Comparison of ENCODE assay signal across 7 mouse cellular contexts in the genomic region with DNA sequence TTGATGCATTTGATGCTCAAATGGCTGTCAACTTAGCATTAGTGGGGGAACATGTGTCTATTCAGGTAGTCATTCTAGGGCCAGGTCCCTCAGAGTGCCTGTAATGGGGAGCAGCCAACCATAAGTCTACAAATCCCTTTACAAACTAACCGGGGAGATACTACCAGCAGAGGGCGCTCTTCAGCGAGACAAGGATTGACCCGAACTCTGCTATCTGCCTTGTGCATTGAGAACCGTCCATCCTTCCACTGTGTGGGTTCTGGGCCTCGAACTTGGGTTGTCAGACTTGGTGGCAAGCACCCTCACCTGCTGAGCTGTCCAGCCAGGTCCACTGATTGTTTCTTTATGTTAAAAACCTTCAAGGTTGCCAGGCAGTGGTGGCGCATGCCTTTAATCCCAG. TPM values are rescaled to one million over a fixed set of nuclear protein-coding genes. Genes with fewer than 3 reads are reported as not detected.
DNase-seq lines count a peak whose midpoint lies in the region; ATAC-seq and TF ChIP-seq lines count a peak whose summit lies in the region.

No protein-coding gene starts in this region.

- no peaks in the 10 kb centered on the region for H3K36me3 ChIP-seq in lung, embryonic 16.5 days (ENCODE audit: control insufficient read depth, insufficient read depth, low read length)

- H3K9me3 ChIP-seq in lung, embryonic 16.5 days (ENCODE audit: control insufficient read depth, low read length): no peaks in the 10 kb centered on the region

- H3K4me3 ChIP-seq in lung, embryonic 16.5 days (ENCODE audit: low read length): no peak overlapping the region

- ATAC-seq in lung, embryonic 16.5 days (ENCODE audit: low read depth): peak; percentile 45; the same call in 1 of the 2 replicates

- H3K4me2 ChIP-seq in lung, embryonic 16.5 days (ENCODE audit: low read depth, low read length): no peak overlapping the region

- peak; percentile 78 for TF ChIP-seq CTCF in brain, embryonic 14.5 days (IDR thresholded peaks at IDR 0.05; ENCODE audit: borderline replicate concordance, extremely low read depth, insufficient read depth, insufficient read length)

- H3K27me3 ChIP-seq in lung, embryonic 16.5 days (ENCODE audit: control insufficient read depth, insufficient read depth, low read depth, low read length): no peaks in the 10 kb centered on the region

- TF ChIP-seq POLR2A in brain, embryonic 14.5 days (IDR thresholded peaks at IDR 0.05; ENCODE audit: borderline replicate concordance, extremely low read depth, insufficient read depth, insufficient read length, poor library complexity, severe bottlenecking): no peak

- peak; percentile 81 for DNase-seq in A20 (ENCODE audit: low read depth, low spot score)
- DNase-seq in CD8-positive naive resting alpha-beta T cell, adult 2 months (ENCODE audit: low read depth in 2 of 2, low spot score in 2 of 2): peak; percentile 74 to 77
- peak; percentile 85 for DNase-seq in brain, embryonic 14.5 days (ENCODE audit: low read depth)
- DNase-seq in forelimb bud, embryonic 11.5 days (ENCODE audit: low read depth, low spot score): peak; percentile 74
- peak; percentile 85 for DNase-seq in kidney, postnatal 10 days
- peak; percentile 76 for DNase-seq in right cerebral cortex, postnatal 4 days

- H3K9ac ChIP-seq in lung, embryonic 16.5 days (ENCODE audit: low read length): no peak overlapping the region

- 13% methylated on average over 7 of the region's 7 CpGs for WGBS in lung, embryonic 16.5 days

- peaks cover 3% of the 10 kb centered on the region; the same call in 1 of the 2 replicates for H3K4me1 ChIP-seq in lung, embryonic 16.5 days (replicated peaks; ENCODE audit: control insufficient read depth, insufficient read depth, low read length)

- no peak overlapping the region for H3K27ac ChIP-seq in lung, embryonic 16.5 days (ENCODE audit: low read length)

RNA-seq across cellular contexts. Expression of gene Fos, which starts 23.1 kb away (rescaled TPM):
- 1.9 and 2.0 TPM in 2 replicates for polyA plus RNA-seq in brain, embryonic 14.5 days (2012; rRNA removed)
- polyA plus RNA-seq in lung, embryonic 16.5 days (2015; fragmentation: Nextera tagmentation; extraction: Ambion mirVana): 6.8 and 7.9 TPM in 2 replicates
